Mouse (Mus musculus) G1E (cell line): ENCODE data around the gene Arhgef7. TPM values are rescaled to one million over a fixed set of nuclear protein-coding genes. Genes with fewer than 3 reads are reported as not detected.

Experiments
- ATAC-seq: 2 replicates; pipeline ENCODE4 v1.8.0; 2016; ENCODE audit warnings: mild to moderate bottlenecking; ENCODE audit not compliant: insufficient number of reproducible peaks, poor library complexity, low FRiP score, severe bottlenecking; ENCODE audit errors: extremely low read depth
- DNase-seq: peaks from one replicate; pipeline ENCODE4 v3.0.0; 2012; ENCODE audit warnings: low spot score
- H3K27me3 ChIP-seq: 2 replicates; pipeline ENCODE4 v1.6.1; 2012; ENCODE audit warnings: mild to moderate bottlenecking, low read length, inconsistent platforms; ENCODE audit not compliant: insufficient read depth
- H3K36me3 ChIP-seq: replicated peaks from 2 replicates; pipeline ENCODE3; 2012; ENCODE audit warnings: mild to moderate bottlenecking, inconsistent platforms
- H3K4me1 ChIP-seq: 2 replicates; pipeline ENCODE4 v1.6.1; 2012; ENCODE audit warnings: low read depth, low read length, inconsistent platforms, mixed read lengths; ENCODE audit not compliant: insufficient read depth
- H3K4me3 ChIP-seq: 2 replicates; pipeline ENCODE4 v1.5.1; 2012; ENCODE audit warnings: low read depth, mild to moderate bottlenecking, inconsistent platforms, low read length, moderate library complexity, mixed read lengths
- H3K9me3 ChIP-seq: replicated peaks from 2 replicates; pipeline ENCODE4 v1.6.1; 2012; ENCODE audit warnings: inconsistent platforms
- CTCF ChIP-seq: IDR thresholded peaks from 2 replicates; pipeline ENCODE4 v1.5.1; 2012; ENCODE audit warnings: low read depth, low read length, inconsistent platforms, mixed read lengths
- GATA1 ChIP-seq: IDR thresholded peaks from 2 replicates; pipeline ENCODE4 v1.6.1; 2012; ENCODE audit warnings: borderline replicate concordance, low read length, inconsistent platforms, mixed read lengths
- GATA2 ChIP-seq: IDR thresholded peaks from 2 replicates; pipeline ENCODE4 v1.6.1; 2012; ENCODE audit warnings: low read depth, low read length, inconsistent platforms, borderline replicate concordance
- POLR2AphosphoS5 ChIP-seq: IDR thresholded peaks from 2 replicates; pipeline ENCODE4 v1.6.1; 2012; ENCODE audit warnings: low read depth, low read length, inconsistent platforms; ENCODE audit not compliant: insufficient replicate concordance
- TAL1 ChIP-seq: conservative IDR thresholded peaks from 2 replicates; pipeline ENCODE4 v1.6.1; 2012; ENCODE audit warnings: low read depth, low read length, inconsistent platforms, mixed read lengths
- polyA plus RNA-seq: library from polyadenylated mRNA; stranded (reverse); fragments of >175 nt; gene quantifications from 2 replicates; pipeline ENCODE4 v1.2.3, GENCODE M21; 2012
- total RNA-seq, 2 experiments: library from RNA; stranded (forward) in 1 of 2; stranded (reverse) in 1 of 2; fragments of 200-1000 nt in 1 of 2; fragments of >200 nt in 1 of 2; fragmentation: Nextera tagmentation in 1 of 2; gene quantifications; 2 replicates each; pipeline ENCODE4 v1.2.3; 2014 to 2017

Gene Arhgef7
- total and polyA plus RNA-seq, 3 experiments = 14.7 to 27.8 (median 23.8) TPM

DNA sequence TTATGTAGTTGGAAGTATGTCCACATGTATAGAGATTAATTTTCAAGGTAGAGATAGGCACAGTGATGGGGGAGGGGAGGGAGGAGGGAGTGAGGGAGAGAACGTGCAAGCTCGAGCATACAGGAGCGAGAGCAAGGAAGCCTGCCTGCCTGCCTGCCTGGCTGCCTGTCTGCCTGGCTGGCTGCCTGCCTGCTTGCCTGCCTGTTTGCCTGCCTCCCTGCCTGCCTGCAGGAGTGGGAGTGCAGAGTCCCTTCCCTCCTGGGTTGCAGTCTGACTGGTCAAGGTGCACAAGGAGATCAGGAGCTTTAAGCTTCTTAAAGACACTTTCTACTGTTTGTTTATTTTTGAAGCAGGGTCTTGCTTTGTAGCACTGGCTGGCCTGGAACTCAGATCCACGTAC is 57.6 kb downstream of the Arhgef7 start:
- Histone ChIP-seq H3K9me3 (no peaks in the 10 kb centered on the region), H3K4me1 (peaks cover 9% of the 10 kb centered on the region; the same call in 1 of the 2 replicates), H3K27me3 (no peaks in the 10 kb centered on the region), H3K36me3 (peaks cover 90% of the 10 kb centered on the region), H3K4me3 (no peak overlapping the region)
- TF ChIP-seq CTCF = no peak
- no peak for TF ChIP-seq TAL1
- no peak for TF ChIP-seq GATA2
- TF ChIP-seq GATA1 = no peak
- TF ChIP-seq POLR2AphosphoS5 = no peak
- ATAC-seq (no peak), DNase-seq (no peak)

GRCm38 (mm10) chr8:11785539-11786046 is 58.1 kb downstream of the Arhgef7 start:
- TF ChIP-seq POLR2AphosphoS5 = no peak
- no peak for TF ChIP-seq CTCF
- no peak for TF ChIP-seq GATA2
- TF ChIP-seq GATA1 = no peak
- no peak for TF ChIP-seq TAL1
- Histone ChIP-seq H3K36me3 (peaks cover 90% of the 10 kb centered on the region), H3K9me3 (no peaks in the 10 kb centered on the region), H3K27me3 (no peaks in the 10 kb centered on the region), H3K4me3 (no peak overlapping the region), H3K4me1 (peaks cover 9% of the 10 kb centered on the region; the same call in 1 of the 2 replicates)
- DNase-seq = no peak
- no peak for ATAC-seq

- Histone ChIP-seq H3K27me3 (no peaks in the 10 kb centered on the region), H3K36me3 (peaks cover 89% of the 10 kb centered on the region), H3K4me1 (peaks cover 9% of the 10 kb centered on the region; the same call in 1 of the 2 replicates), H3K9me3 (no peaks in the 10 kb centered on the region), H3K4me3 (no peak overlapping the region)
- DNase-seq (peak; percentile 11), ATAC-seq (no peak)
- no peak for TF ChIP-seq POLR2AphosphoS5
- no peak for TF ChIP-seq TAL1
- no peak for TF ChIP-seq GATA1
- no peak for TF ChIP-seq CTCF
- TF ChIP-seq GATA2 = no peak
These were observed 60.7 kb downstream of the Arhgef7 start for GRCm38 (mm10) chr8:11788252-11788651.

- Histone ChIP-seq H3K27me3 (no peaks in the 10 kb centered on the region), H3K36me3 (peaks cover 81% of the 10 kb centered on the region), H3K4me3 (no peak overlapping the region), H3K9me3 (no peaks in the 10 kb centered on the region), H3K4me1 (peaks cover 8% of the 10 kb centered on the region; the same call in 1 of the 2 replicates)
- no peak for DNase-seq
- no peak for ATAC-seq
- no peak for TF ChIP-seq TAL1
These were observed 61.6 kb downstream of the Arhgef7 start for GRCm38 (mm10) chr8:11789168-11789567.

DNA sequence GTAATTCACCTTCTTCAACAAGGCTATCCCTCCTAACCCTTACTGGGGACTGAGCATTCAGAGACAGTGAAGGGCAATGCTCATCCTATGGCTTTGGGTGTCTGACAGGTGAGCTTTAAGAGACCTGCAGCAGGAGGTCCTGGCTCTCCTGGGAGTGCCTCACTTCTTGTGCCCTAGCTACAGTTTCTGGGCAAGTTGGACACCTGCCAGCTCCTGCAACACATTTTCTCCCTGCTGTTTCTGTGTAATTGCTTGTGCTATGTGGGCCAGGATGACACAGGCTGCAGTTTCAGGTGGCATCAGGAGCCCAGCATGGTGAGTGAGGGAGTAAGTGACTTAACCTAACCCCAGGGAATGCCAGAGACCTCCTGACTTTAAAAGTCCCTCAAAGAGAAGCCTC is 67.4 kb downstream of the Arhgef7 start:
- Histone ChIP-seq H3K27me3 (no peaks in the 10 kb centered on the region), H3K36me3 (peaks cover 81% of the 10 kb centered on the region), H3K4me3 (no peak overlapping the region), H3K4me1 (no peaks in the 10 kb centered on the region), H3K9me3 (no peaks in the 10 kb centered on the region)
- ATAC-seq = no peak
- TF ChIP-seq GATA2 (no peak), POLR2AphosphoS5 (no peak), GATA1 (no peak), CTCF (no peak), TAL1 (no peak)
- no peak for DNase-seq

- no peak for DNase-seq
- Histone ChIP-seq H3K4me1 (no peaks in the 10 kb centered on the region), H3K27me3 (no peaks in the 10 kb centered on the region), H3K9me3 (no peaks in the 10 kb centered on the region), H3K4me3 (no peak overlapping the region), H3K36me3 (peaks cover 80% of the 10 kb centered on the region)
- no peak for ATAC-seq
- TF ChIP-seq POLR2AphosphoS5 (no peak), GATA2 (no peak), TAL1 (no peak)
These were observed 69.6 kb downstream of the Arhgef7 start for GRCm38 (mm10) chr8:11797128-11797527.

DNA sequence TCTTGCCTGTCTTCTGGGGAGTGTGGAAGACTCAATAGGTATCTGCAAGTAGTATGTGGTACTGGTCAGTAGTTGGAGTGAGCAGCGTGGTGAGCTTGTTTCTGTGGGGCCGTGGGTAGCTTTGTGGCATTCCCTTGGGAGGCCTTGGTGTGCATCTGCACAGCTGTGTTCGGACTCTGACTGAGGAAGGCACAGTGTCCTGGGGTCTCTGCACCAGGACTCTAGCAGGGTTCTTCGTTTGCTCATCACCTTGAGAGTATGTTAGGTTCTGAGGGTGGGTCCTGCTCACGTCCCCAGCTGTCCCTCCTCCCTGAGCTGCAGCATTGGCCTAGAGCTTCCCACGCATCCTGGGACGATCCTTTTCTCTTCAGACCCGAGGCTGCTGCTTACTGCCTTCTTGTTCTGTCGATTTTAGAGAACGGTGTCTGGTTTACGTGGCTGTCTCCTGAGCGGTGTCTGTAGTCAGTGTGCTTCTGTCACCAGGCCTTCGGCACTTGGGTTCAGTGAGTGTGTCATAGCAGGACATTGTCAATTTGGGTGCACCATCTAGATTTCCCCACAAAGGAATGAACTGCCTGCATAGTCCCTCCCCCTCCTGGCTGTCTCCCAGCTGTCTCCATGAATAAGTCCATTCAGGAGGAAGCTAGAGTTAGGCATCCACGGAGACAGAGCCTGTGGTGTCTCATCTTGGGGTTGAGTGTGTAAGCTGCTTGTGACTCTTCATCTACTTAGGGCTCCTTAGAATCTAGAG is 70.4 kb downstream of the Arhgef7 start:
- no peaks in the 10 kb centered on the region for H3K27me3 ChIP-seq
- ATAC-seq = no peak
- H3K9me3 ChIP-seq = no peaks in the 10 kb centered on the region
- H3K4me3 ChIP-seq = no peak overlapping the region
- no peaks in the 10 kb centered on the region for H3K4me1 ChIP-seq
- H3K36me3 ChIP-seq = peaks cover 80% of the 10 kb centered on the region
- no peak for TF ChIP-seq GATA2
- TF ChIP-seq POLR2AphosphoS5 = no peak
- TF ChIP-seq CTCF = no peak
- TF ChIP-seq GATA1 = no peak
- TF ChIP-seq TAL1 = no peak
- DNase-seq = no peak
